Mouse (Mus musculus) adrenal gland, adult (tissue): Measurements from ENCODE around the gene Csrnp3.
"Not testable (repeated sequence)": the region's sequence is repeated elsewhere in the genome, so short reads cannot be mapped to it uniquely, and the experiment has no call there.

Source experiments
- DNase-seq, 2 experiments: peaks; one replicate each; pipeline ENCODE4 v3.0.0; 2022 to 2023; ENCODE audit warnings: low spot score in 1 of 2; ENCODE audit not compliant: inconsistent age in 2 of 2

Gene Csrnp3

GRCm38 (mm10) chr2:65845551-65845950 is at the start of gene Csrnp3:
Gene Csrnp3, plus strand, starts transcription at chr2:65845767.
- peak; percentile 8 to 57 for DNase-seq

GRCm38 (mm10) chr2:65801054-65801709 is 44.4 kb upstream of the Csrnp3 start:
- no peak for DNase-seq

- DNase-seq, result no peak
These were observed 39.0 kb upstream of the Csrnp3 start for GRCm38 (mm10) chr2:65806556-65806955.

- DNase-seq, result not testable (repeated sequence)
These were observed 34.4 kb upstream of the Csrnp3 start for GRCm38 (mm10) chr2:65811203-65811602.

- peak in 1 of 2 experiments; percentile 25 for DNase-seq
These were observed 27.3 kb upstream of the Csrnp3 start for GRCm38 (mm10) chr2:65818080-65818796.

DNA sequence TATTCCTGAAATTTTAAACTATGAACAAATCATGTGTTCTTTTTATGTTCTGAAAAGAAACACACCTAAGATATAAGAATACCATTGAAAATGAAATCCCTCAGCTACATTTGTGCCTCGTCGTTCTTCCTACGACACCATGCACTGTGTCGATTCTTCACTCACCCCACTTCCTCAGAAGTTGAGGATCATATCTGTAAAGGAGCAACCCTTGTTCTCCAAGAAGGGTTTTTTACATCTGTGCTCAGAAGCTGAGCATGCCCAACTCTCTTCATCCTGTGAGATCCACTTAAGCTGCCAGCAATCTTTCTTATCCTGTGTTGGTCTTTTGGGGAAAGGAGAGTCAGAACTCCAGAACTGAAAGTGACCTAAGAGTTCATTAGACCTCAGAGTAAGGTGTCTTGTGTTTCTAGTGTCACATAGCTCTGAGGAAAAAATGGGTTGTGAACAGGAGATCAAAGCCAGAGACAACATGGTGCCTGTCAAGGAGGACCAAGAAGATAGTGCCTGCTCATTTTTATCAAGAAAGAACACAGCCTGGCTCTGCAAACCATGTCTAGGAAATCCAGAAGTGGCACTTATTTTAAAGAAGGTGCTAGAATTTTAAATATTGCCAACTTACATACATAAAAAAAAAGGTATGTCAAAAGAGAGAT is 25.3 kb upstream of the Csrnp3 start:
- no peak for DNase-seq

DNA sequence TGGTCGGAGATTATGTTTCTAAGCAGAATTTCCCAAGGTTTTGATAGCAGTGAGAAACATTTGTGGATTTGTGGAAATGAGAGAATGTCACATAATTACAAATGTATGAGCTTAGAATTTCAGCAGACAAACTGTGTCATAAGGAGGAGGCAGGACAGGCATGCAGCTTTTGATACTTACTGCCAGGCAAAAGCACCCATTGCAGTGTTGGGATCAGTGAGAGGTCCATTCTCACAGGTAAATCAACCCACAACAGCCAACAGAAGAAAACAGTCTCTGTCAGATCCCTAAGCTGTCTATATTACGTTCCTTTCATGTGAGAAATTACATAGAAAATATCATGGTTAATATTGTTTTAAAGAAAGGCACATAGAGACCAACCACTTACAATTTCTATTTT is 19.3 kb upstream of the Csrnp3 start:
- DNase-seq, result no peak

GRCm38 (mm10) chr2:65826801-65827200 is 18.8 kb upstream of the Csrnp3 start:
- DNase-seq, result no peak

DNA sequence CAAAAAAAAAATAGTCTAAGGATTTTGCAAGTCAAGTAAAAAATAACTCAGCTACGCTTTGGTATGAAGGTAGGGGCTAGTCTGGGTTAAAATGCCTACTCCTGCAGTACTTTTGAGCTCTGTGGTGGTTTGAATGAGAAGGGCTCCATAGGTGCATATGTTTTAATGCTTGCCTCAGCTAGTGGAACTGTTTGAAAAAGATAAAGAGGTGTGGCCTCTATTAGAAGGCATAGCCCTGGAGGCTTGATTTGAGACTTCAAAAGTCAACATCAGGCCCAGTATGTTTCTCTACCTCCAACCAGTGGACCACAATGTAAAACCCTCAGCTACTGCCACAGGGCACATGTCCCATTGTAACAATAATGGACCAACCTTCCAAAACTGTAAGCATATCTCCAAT is 16.9 kb upstream of the Csrnp3 start:
- DNase-seq, result no peak

DNA sequence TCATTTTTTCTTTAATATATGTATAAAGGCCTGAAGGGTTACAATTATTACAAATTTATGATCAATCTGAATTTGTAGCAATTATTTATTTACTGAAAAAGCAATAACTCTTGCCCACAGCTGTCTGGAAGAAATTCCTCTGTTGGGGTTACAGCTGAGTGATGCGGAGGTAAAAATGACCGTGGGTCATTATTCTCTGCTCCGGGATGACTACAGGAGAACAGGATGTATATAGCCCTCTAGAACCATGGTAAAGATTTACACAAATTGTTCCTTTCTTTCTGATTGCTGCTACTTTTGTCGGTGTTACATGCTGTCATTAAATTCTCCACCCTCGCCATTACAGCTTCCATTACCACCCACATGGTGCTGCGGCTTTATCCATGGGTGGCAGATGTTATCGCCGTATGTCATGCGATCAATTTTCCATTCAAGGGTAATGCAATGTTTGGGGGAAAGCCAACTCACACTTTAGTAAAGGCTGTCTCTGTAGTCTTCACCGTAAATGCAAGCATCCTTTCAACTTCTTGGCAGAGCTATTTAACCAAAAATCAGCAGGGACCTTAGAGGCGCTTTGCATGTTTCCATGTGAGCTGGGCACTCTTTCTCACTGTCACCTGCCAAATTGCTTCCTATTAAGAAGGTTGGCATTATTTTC is 12.7 kb upstream of the Csrnp3 start:
- no peak for DNase-seq

DNA sequence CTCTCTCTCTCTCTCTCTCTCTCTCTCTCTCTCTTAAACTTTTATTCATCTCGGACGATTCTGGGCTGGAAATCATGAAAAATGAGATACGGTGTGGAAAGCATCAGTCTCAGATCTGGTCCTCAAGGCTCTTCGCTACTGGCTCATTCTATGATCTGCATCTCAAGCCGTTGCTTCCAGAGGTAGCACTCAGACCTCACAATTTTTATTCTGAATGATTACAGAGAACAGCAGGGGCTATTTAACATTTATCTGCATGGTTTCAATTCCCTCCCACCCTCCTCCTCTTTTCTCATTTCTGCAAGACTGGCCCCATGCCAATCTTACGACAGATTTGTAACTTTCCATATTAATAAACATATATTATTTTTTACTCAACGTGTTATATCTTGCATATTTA is 12.1 kb upstream of the Csrnp3 start:
- DNase-seq, result no peak

- no peak for DNase-seq
These were observed 4.0 kb upstream of the Csrnp3 start for GRCm38 (mm10) chr2:65841606-65842005.

DNA sequence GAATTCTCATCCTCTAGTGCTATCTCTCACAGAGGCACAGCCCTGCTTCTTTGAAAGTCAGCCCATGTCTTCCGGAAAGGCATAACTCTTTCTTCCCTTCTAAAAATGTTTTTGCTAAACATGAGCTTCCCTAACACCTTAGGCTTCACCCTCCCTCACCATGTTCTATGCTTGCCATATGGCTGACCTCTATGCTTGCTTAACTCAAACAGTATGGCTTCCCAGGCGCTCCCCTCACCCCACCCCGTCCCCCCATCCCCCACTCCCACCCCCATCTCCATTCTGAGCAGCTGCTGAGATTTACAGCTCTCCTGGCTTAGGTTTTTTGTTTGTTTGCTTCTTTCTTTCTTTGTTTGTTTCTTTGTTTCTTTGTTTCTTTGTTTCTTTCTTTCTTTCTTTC is 3.2 kb upstream of the Csrnp3 start:
- DNase-seq, result no peak

GRCm38 (mm10) chr2:65846000-65846755 is 611 bp downstream of the Csrnp3 start:
- DNase-seq, result peak in 1 of 2 experiments; percentile 32

- DNase-seq, result no peak
These were observed 2.0 kb downstream of the Csrnp3 start for GRCm38 (mm10) chr2:65847463-65848110.

- no peak for DNase-seq
These were observed 3.1 kb downstream of the Csrnp3 start for GRCm38 (mm10) chr2:65848706-65849105.

DNA sequence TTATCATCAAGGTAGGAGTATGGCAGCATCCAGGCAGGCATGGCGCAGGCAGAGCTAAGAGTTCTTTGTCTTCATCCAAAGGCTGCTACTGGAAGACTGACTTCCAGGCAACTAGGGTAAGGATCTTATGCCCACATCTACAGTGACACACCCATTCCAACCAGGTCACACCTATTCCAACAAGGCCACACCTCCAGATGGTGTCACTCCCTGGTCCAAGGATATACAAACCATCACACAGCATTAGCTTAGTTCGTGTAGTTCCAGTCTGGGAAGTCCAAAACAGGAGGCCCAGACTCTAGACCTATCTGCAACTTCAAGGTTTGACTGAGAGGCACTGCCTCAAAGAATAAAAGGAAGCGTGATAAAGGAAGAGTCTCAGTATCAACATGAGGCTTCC is 4.7 kb downstream of the Csrnp3 start:
- DNase-seq, result not testable (repeated sequence)

DNA sequence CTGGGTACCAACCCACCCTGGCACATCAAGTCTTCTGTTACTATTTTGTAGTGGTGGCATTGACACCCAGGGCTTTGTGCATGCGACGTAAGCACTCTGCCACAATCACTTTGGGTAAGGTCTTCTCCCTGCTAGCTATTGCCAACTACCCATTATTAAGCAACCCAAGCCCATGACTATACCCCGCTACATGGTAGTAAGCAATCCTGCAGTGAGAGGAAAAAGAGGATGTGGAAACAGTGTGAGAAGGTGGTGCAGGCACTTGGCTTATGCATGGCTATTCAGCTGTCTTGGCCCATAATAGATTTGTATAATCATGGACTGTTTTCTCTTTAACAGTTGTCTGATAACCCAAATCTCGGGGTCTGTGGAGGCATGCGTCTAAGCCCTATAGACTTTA is 11.2 kb downstream of the Csrnp3 start:
- DNase-seq, result no peak

GRCm38 (mm10) chr2:65859767-65860727 is 14.5 kb downstream of the Csrnp3 start:
- DNase-seq, result no peak
